Mouse (Mus musculus) Patski (cell line): ENCODE measurements at regions not wholly inside any gene's neighbourhood (a gene's known extent, or its start where the extent isn't known, plus 50 kb on each side); places are given as distances from the start of the nearest gene placed in this dataset.

Source experiments
- ATAC-seq: fragments of 100-300 bp; one replicate; pipeline ENCODE4 v1.8.0; 2021
- CTCF ChIA-PET: fragments of 350-600 bp; sonication (Branson Sonifier 250); formaldehyde crosslinking; loops from one replicate; lab custom pipeline; 2022; ENCODE audit warnings: inconsistent platforms; lab: Charles Lee
- POLR2A ChIA-PET: fragments of 350-600 bp; sonication (Branson Sonifier 250); formaldehyde crosslinking; loops from one replicate; lab custom pipeline; 2022; ENCODE audit warnings: antibody characterized with exemption, inconsistent platforms; lab: Charles Lee
- DNase-seq: peaks from one replicate; pipeline ENCODE4 v3.0.0-alpha.2; 2011; ENCODE audit warnings: low read depth, low spot score
- H3K27me3 ChIP-seq: fragments of 371-371 bp; one replicate; pipeline ENCODE4 v1.5.1; 2021
- CTCF ChIP-seq: fragments of 100-300 bp; IDR thresholded peaks from one replicate; pipeline ENCODE4 v1.5.1; 2021
- in situ Hi-C: fragments of 300-500 bp; cut with MboI; formaldehyde crosslinking; loops from 3 replicates; pipeline ENCODE4 v1.11.1; 2018; ENCODE audit warnings: low pct_unique_long_range_greater_than_20kb, mixed read lengths

DNA sequence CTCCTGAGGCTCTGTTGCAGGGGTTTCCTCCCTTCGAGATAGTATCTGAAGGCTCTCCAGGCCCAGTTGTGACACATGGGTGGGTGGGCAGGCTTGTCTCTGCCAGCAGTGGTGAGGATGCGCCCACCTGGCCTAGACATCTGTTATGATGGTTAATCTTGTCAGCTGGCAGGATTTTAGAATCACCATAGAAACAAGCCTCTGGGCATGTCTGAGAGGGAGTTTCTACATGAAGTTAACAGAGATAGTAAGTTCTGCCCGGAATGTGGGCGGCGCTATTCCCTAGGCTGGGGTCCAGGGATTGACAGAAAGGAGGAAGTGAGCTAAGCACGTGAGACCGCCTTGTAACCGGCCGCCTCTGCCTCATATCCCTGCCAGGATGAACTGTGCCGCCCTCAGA is 177.2 kb upstream of the Igsf21 start:
- ATAC-seq: no peak
- DNase-seq: no peak
- POLR2A ChIA-PET: no interaction called here
- H3K27me3 ChIP-seq: peaks cover 20% of the 10 kb centered on the region
- in situ Hi-C loops: no loop called here
- CTCF ChIA-PET: no interaction called here
- no peak for TF ChIP-seq CTCF

GRCm38 (mm10) chr4:140421926-140422585 is 175.5 kb upstream of the Igsf21 start:
- ChIA-PET CTCF (no interaction called here), POLR2A (no interaction called here)
- DNase-seq: no peak
- peaks cover 20% of the 10 kb centered on the region for H3K27me3 ChIP-seq
- no peak for TF ChIP-seq CTCF
- in situ Hi-C loops: no loop called here
- no peak for ATAC-seq

GRCm38 (mm10) chr4:140419720-140420412 is 173.3 kb upstream of the Igsf21 start:
- in situ Hi-C loops: no loop called here
- peaks cover 20% of the 10 kb centered on the region for H3K27me3 ChIP-seq
- ATAC-seq (no peak), DNase-seq (no peak)
- POLR2A ChIA-PET: no interaction called here
- CTCF ChIA-PET: no interaction called here
- TF ChIP-seq CTCF: no peak

DNA sequence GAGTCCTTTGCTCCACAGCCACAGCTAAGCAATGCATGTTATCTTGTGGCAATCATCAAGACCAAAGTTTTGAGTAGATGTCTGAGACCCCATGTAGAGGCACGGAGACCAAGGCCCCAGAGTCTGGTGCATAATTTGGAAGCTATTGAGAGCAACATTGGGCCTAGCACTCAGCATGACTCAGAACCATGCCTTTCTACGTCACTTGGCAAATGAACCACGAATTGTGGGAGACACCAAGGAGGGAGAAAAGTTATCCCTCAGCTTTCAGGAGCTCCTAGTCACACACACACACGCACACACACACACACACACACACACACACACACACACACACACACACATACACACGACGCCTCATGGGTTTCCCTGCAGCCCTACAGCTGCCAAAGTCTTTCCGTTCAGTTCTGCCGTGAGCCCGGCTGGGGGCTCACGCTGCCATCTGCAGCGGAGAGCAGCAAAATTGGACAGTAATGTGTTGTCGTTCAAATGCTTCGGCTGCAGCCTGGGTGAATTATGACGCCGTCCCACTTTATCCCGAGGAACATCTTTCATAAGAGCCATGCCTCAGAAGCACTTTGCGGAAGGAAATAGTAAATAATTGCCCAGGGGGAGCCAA is 165.8 kb upstream of the Igsf21 start:
- DNase-seq: no peak
- no peak for ATAC-seq
- CTCF ChIA-PET: no interaction called here
- no peak for TF ChIP-seq CTCF
- H3K27me3 ChIP-seq: no peaks in the 10 kb centered on the region
- POLR2A ChIA-PET: no interaction called here
- in situ Hi-C loops: no loop called here

- H3K27me3 ChIP-seq: no peaks in the 10 kb centered on the region
- POLR2A ChIA-PET: no interaction called here
- in situ Hi-C loops: no loop called here
- ATAC-seq (no peak), DNase-seq (no peak)
- CTCF ChIA-PET: no interaction called here
- no peak for TF ChIP-seq CTCF
Observed at GRCm38 (mm10) chr4:140408446-140408845, 161.9 kb upstream of the Igsf21 start.

DNA sequence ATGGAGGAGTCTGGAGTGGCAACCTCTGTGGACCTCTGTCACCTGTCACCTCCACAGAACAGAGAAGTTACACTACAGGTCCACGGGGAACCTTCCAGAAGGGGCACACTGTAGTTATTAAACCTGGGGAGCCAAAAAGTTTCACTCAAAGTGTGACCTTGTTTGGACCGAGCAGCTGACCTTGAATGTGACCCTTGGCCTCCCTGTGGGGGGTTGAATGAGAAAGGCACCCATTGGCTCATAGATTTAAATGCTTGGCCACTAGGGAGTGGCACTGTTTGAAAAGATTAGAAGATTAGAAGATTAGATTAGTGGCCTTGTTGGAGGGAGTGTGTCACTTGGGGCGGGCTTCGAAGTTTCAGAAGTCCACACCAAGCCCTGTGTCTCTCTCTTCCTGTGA is 160.3 kb upstream of the Igsf21 start:
- POLR2A ChIA-PET: no interaction called here
- no peaks in the 10 kb centered on the region for H3K27me3 ChIP-seq
- DNase-seq (no peak), ATAC-seq (no peak)
- no peak for TF ChIP-seq CTCF
- in situ Hi-C loops: no loop called here
- CTCF ChIA-PET: no interaction called here

DNA sequence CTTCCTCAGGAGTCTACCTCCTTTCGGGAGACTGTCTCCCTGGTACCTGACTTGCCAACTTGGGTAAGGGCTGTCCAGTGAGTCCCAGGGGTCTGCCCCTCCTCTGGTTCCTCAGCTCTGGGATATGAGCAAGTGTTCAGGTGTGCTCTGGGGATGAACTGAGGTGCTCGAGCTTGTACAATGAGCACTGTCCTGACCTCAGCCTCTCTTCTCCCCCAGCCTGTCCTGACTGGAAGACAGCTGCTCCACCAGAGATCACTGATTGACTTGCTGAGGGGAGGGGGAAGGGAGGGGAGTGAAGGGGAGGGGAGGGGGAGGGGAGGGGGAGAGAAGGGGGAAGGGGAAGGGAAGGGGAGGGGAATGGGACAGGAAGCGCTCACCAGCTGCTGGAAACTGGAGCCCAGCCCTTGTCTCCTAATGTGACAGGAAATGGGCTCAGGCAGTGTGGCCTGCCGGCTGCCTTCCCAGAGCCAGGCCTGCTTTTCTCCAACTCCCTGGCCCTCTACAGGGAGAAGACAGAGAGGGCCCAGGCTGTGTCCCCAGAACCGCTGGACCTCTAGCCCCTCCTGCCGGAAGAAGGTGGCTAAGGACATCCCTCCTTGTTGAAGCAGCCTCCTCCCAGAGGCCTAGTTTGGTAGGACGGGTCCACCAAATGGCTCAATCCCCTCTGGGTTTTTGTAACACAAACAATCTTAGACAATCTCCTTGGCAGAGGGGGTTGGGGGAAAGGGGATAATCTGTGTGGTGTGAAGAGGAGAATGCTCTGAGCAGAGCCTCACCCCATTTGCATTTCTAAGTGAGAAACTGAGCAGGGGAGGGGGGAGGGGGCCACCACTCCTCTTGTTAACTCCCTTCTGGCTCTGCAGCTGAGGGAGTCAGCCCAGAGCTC is 159.7 kb upstream of the Igsf21 start:
- in situ Hi-C loops: no loop called here
- POLR2A ChIA-PET: no interaction called here
- DNase-seq (no peak), ATAC-seq (no peak)
- H3K27me3 ChIP-seq: no peaks in the 10 kb centered on the region
- no peak for TF ChIP-seq CTCF
- CTCF ChIA-PET: no interaction called here

GRCm38 (mm10) chr4:140405427-140405826 is 158.8 kb upstream of the Igsf21 start:
- H3K27me3 ChIP-seq: peaks cover 3% of the 10 kb centered on the region
- TF ChIP-seq CTCF: no peak
- no peak for DNase-seq
- ATAC-seq: no peak
- CTCF ChIA-PET: no interaction called here
- POLR2A ChIA-PET: no interaction called here
- in situ Hi-C loops: no loop called here

DNA sequence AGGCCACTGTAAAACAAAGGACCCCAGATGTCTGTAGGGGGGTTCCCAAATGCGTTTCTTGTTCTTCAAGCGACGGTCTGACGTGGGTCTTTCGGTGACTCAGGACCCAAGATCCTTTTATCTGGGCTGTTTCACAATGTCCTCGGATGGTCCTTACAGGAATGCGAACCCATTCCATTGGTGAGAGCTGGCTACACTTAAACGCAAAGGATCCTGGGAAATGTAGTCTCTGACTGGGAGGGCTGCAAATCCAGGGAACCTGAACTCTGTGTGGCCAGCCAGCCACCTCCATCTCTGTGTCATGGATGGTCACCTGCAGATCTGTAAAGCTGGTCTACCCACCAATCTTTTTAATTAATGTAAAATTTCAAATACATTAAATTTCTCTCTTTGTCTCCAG is 156.5 kb upstream of the Igsf21 start:
- in situ Hi-C loops: no loop called here
- no peak for TF ChIP-seq CTCF
- H3K27me3 ChIP-seq: peaks cover 8% of the 10 kb centered on the region
- CTCF ChIA-PET: no interaction called here
- ATAC-seq (no peak), DNase-seq (no peak)
- POLR2A ChIA-PET: no interaction called here

GRCm38 (mm10) chr4:140402319-140402718 is 155.7 kb upstream of the Igsf21 start:
- ChIA-PET POLR2A (no interaction called here), CTCF (no interaction called here)
- TF ChIP-seq CTCF: no peak
- H3K27me3 ChIP-seq: peaks cover 11% of the 10 kb centered on the region
- ATAC-seq (no peak), DNase-seq (no peak)
- in situ Hi-C loops: no loop called here
